Mouse (Mus musculus) heart, adult 2 months (tissue): Measurements from ENCODE around the gene Sh3gl2. TPM values are rescaled to one million over a fixed set of nuclear protein-coding genes. Genes with fewer than 3 reads are reported as not detected.

Experiments
- DNase-seq, 2 experiments: peaks; one replicate each; pipeline ENCODE4 v3.0.0; 2021
- H3K27ac ChIP-seq: fragments of 200-600 bp; 2 replicates; pipeline ENCODE4 v1.8.1; 2022
- H3K27me3 ChIP-seq: fragments of 200-500 bp; 2 replicates; pipeline ENCODE4 v1.6.1; 2012; ENCODE audit warnings: mild to moderate bottlenecking, low read length, inconsistent platforms, mixed read lengths; ENCODE audit not compliant: control insufficient read depth, insufficient read depth
- H3K36me3 ChIP-seq: fragments of 200-500 bp; 2 replicates; pipeline ENCODE4 v1.6.1; 2012; ENCODE audit warnings: low read length, inconsistent platforms; ENCODE audit not compliant: control insufficient read depth, insufficient read depth
- H3K4me1 ChIP-seq: fragments of 200-500 bp; 2 replicates; pipeline ENCODE4 v1.6.1; 2011; ENCODE audit warnings: low read length; ENCODE audit not compliant: control insufficient read depth, insufficient read depth
- H3K4me3 ChIP-seq: fragments of 200-600 bp; 2 replicates; pipeline ENCODE4 v1.8.1; 2022
- H3K79me2 ChIP-seq: fragments of 200-500 bp; replicated peaks from 2 replicates; pipeline ENCODE4 v1.6.1; 2012; ENCODE audit warnings: mild to moderate bottlenecking, inconsistent platforms, low read length, moderate library complexity, mixed read lengths; ENCODE audit not compliant: control insufficient read depth, insufficient read depth
- H3K9ac ChIP-seq: fragments of 200-500 bp; 2 replicates; pipeline ENCODE4 v1.6.1; 2012; ENCODE audit warnings: low read depth, mild to moderate bottlenecking, control low read depth, inconsistent platforms, low read length, mixed read lengths
- CTCF ChIP-seq: fragments of 200-600 bp; IDR thresholded peaks from 2 replicates; pipeline ENCODE4 v1.8.1; 2022; ENCODE audit warnings: antibody characterized with exemption, mild to moderate bottlenecking, moderate library complexity
- EP300 ChIP-seq: fragments of 200-500 bp; IDR thresholded peaks from 2 replicates; pipeline ENCODE4 v1.6.1; 2011; ENCODE audit warnings: low read depth, low read length, control low read depth; ENCODE audit not compliant: insufficient read depth
- POLR2A ChIP-seq: fragments of 200-500 bp; IDR thresholded peaks from 2 replicates; pipeline ENCODE4 v1.6.1; 2011; ENCODE audit warnings: mild to moderate bottlenecking, low read depth, low read length, control low read depth; ENCODE audit not compliant: insufficient read depth
- WGBS: fragments of 180-500 bp; shearing (Covaris S2); methylation state at CpG from one replicate; pipeline ENCODE4 v1.1.7; 2018; 5-methylcytosine and 5-hydroxymethylcytosine counted together
- intact Hi-C: fragments of 180-260 bp; cut with DNase I; formaldehyde crosslinking; loops from one replicate; pipeline ENCODE4 v1.15.1; 2025
- polyA plus RNA-seq: library from polyadenylated mRNA; depleted of rRNA; stranded (reverse); fragments of >200 nt; gene quantifications from 2 replicates; pipeline ENCODE4 v1.2.3, GENCODE M21; 2012
- total RNA-seq, 2 experiments: library from RNA; stranded (reverse); gene quantifications; 2 replicates each; pipeline ENCODE4 v1.2.3; 2021

Gene Sh3gl2
- total and polyA plus RNA-seq, 3 experiments, result 0.62 to 6.7 (median 5.4) TPM

GRCm38 (mm10) chr4:85371036-85371435, 166.1 kb downstream of the Sh3gl2 start:
- DNase-seq, result no peak
- Histone ChIP-seq H3K27ac (no peak overlapping the region), H3K79me2 (no peaks in the 10 kb centered on the region), H3K36me3 (no peaks in the 10 kb centered on the region), H3K4me1 (no peaks in the 10 kb centered on the region), H3K27me3 (no peaks in the 10 kb centered on the region), H3K4me3 (no peak overlapping the region), H3K9ac (no peak overlapping the region)
- no peak for TF ChIP-seq POLR2A
- TF ChIP-seq CTCF, result no peak
- TF ChIP-seq EP300, result no peak
- intact Hi-C loops, result no loop called here
- WGBS, result 58% methylated on average over 6 of the region's 6 CpGs

DNA sequence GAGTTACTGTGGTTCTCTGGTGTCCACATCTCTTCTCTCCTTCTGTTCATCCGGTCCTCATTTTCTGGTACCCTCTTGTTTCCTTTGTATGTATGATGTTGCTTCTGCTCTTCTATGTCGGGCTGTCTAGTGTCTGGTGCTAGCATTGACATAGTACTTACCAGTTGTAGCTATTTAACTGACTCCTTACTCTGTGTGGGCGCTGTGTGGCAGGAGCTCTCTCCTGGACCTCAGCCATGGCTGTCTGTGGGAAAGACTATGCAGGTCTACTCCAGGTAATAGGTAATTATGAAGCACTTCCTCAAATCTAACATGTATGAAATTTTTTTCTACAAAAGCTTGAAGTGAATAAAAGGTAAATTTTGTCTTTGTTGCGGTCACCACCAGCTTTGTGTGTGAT, 169.9 kb downstream of the Sh3gl2 start:
- Histone ChIP-seq H3K79me2 (no peaks in the 10 kb centered on the region), H3K4me3 (no peak overlapping the region), H3K27ac (no peak overlapping the region), H3K36me3 (no peaks in the 10 kb centered on the region), H3K27me3 (no peaks in the 10 kb centered on the region), H3K9ac (no peak overlapping the region), H3K4me1 (no peaks in the 10 kb centered on the region)
- no peak for DNase-seq
- no peak for TF ChIP-seq CTCF
- no peak for TF ChIP-seq EP300
- no peak for TF ChIP-seq POLR2A
- 80% methylated on average over 4 of the region's 4 CpGs for WGBS
- intact Hi-C loops, result no loop called here

DNA sequence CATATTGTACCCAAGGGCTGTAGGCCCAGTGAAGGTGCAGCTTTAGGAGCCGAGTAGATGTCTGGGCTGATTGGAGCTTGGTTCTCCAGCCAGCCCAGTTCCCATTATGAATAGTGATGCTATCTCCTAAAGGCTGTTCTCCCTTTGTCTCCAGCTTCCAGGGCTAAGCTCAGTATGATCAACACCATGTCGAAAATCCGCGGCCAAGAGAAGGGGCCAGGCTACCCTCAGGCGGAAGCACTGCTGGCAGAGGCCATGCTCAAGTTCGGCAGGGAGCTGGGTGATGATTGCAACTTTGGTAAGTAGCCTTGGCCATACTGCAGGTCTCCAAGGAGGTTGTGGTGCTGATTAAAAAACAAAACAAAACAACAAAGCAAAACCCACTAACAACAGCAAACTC, 171.3 kb downstream of the Sh3gl2 start:
- no peak overlapping the region for H3K4me3 ChIP-seq
- no peaks in the 10 kb centered on the region for H3K36me3 ChIP-seq
- no peak overlapping the region for H3K9ac ChIP-seq
- H3K4me1 ChIP-seq, result no peaks in the 10 kb centered on the region
- intact Hi-C loops, result no loop called here
- TF ChIP-seq CTCF (no peak), POLR2A (no peak), EP300 (no peak)
- H3K79me2 ChIP-seq, result no peaks in the 10 kb centered on the region
- H3K27me3 ChIP-seq, result no peaks in the 10 kb centered on the region
- no peak for DNase-seq
- WGBS, result 84% methylated on average over 6 of the region's 6 CpGs
- H3K27ac ChIP-seq, result no peak overlapping the region

- no peak overlapping the region for H3K9ac ChIP-seq
- intact Hi-C loops, result no loop called here
- H3K36me3 ChIP-seq, result no peaks in the 10 kb centered on the region
- no peak for DNase-seq
- H3K4me1 ChIP-seq, result no peaks in the 10 kb centered on the region
- TF ChIP-seq CTCF, result no peak
- TF ChIP-seq EP300, result no peak
- TF ChIP-seq POLR2A, result no peak
- no peaks in the 10 kb centered on the region for H3K79me2 ChIP-seq
- WGBS, result 86% methylated on average over 5 of the region's 5 CpGs
- H3K4me3 ChIP-seq, result no peak overlapping the region
- no peak overlapping the region for H3K27ac ChIP-seq
- no peaks in the 10 kb centered on the region for H3K27me3 ChIP-seq
Observed at GRCm38 (mm10) chr4:85376610-85377009, 171.7 kb downstream of the Sh3gl2 start.

DNA sequence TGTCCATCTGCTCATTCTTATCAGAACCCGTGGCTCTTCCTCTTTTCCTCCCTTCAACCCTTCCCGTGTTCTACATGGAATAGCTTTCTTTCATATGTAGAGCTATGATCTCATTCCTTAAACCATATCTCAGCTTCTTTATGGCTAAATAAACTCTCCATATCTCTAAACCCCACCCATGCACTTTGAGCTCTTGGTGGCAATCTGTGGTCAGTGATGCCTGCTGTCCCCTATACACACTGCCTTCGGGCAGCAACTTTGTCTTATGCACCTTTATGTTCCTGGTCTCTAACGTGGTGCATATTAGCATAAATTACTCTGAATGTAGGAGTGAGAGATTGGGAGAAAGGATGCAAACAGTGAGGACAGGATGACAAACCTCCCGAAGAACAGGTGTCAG, 180.3 kb downstream of the Sh3gl2 start:
- Histone ChIP-seq H3K9ac (no peak overlapping the region), H3K36me3 (no peaks in the 10 kb centered on the region), H3K27me3 (no peaks in the 10 kb centered on the region), H3K79me2 (no peaks in the 10 kb centered on the region), H3K27ac (no peak overlapping the region), H3K4me1 (no peaks in the 10 kb centered on the region), H3K4me3 (no peak overlapping the region)
- WGBS, result 63% methylated on average over 5 of the region's 5 CpGs
- no peak for TF ChIP-seq POLR2A
- no peak for TF ChIP-seq CTCF
- TF ChIP-seq EP300, result no peak
- intact Hi-C loops, result no loop called here
- DNase-seq, result no peak

DNA sequence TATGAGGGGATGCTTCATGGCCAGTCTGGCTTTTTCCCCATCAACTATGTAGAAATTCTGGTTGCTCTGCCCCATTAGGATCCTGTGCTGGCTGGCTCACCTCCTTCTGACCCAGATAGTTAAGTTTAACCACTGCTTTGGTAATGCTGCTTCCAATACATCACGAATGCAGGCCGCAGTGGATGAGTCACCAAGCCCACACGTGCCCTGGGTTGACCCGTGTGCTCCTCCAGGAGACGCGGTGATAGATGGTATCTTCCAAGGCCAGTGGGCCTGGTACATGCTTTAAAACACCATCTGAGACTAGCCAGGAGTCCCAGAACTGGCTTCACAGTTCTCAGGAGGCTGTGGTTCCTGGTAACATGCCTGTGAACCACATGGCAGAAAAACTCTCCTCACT, 182.8 kb downstream of the Sh3gl2 start:
- WGBS, result 91% methylated on average over 6 of the region's 6 CpGs
- Histone ChIP-seq H3K27me3 (no peaks in the 10 kb centered on the region), H3K36me3 (no peaks in the 10 kb centered on the region), H3K27ac (no peak overlapping the region), H3K9ac (no peak overlapping the region), H3K4me3 (no peak overlapping the region), H3K4me1 (no peaks in the 10 kb centered on the region), H3K79me2 (no peaks in the 10 kb centered on the region)
- intact Hi-C loops, result no loop called here
- no peak for DNase-seq
- no peak for TF ChIP-seq CTCF
- TF ChIP-seq POLR2A, result no peak
- no peak for TF ChIP-seq EP300
